Mouse (Mus musculus): Measurements from ENCODE around the gene Zdhhc18. TPM values are rescaled to one million over a fixed set of nuclear protein-coding genes. Genes with fewer than 3 reads are reported as not detected.

Gene Zdhhc18
- polyA plus RNA-seq (2015; fragmentation: Nextera tagmentation; extraction: Ambion mirVana), result 4.3 and 7.0 TPM in 2 replicates

- no peak within 1 kb of the TSS for H3K9ac ChIP-seq (replicated peaks)
- ATAC-seq (ENCODE audit: low FRiP score), result no peak
- H3K4me1 ChIP-seq, result 0 out of 2 replicates have a peak, but pooled peaks cover 2% of the 10 kb centered on the region
- H3K4me2 ChIP-seq, result peak within 1 kb of the TSS; percentile 50
- H3K9me3 ChIP-seq (replicated peaks), result no peaks in the 10 kb centered on the region
- 38% methylated on average over 7 of the region's 7 CpGs for WGBS
- peak within 1 kb of the TSS; percentile 24 for H3K4me3 ChIP-seq (replicated peaks)
- no peaks in the 10 kb centered on the region for H3K27me3 ChIP-seq (replicated peaks)
- H3K36me3 ChIP-seq, result no peaks in the 10 kb centered on the region
- 0 out of 2 replicates have a peak within 1 kb of the TSS, but pooled peaks have one; percentile 45 for H3K27ac ChIP-seq (replicated peaks)
Observed at GRCm38 (mm10) chr4:133649989-133650699, at the start of gene Zdhhc18. Gene Zdhhc18 (minus strand): TSS chr4:133650154.

GRCm38 (mm10) chr4:133695363-133695762 lies 45.4 kb upstream of the Zdhhc18 start:
- ATAC-seq (ENCODE audit: low FRiP score), result no peak
- H3K36me3 ChIP-seq, result peaks cover 61% of the 10 kb centered on the region
- H3K4me2 ChIP-seq, result no peak overlapping the region
- H3K4me1 ChIP-seq, result peaks cover 13% of the 10 kb centered on the region
- H3K9me3 ChIP-seq (replicated peaks), result no peaks in the 10 kb centered on the region
- 78% methylated on average over 3 of the region's 3 CpGs for WGBS
- H3K4me3 ChIP-seq (replicated peaks), result no peak overlapping the region
- no peak overlapping the region for H3K27ac ChIP-seq (replicated peaks)
- no peak overlapping the region for H3K9ac ChIP-seq (replicated peaks)
- no peaks in the 10 kb centered on the region for H3K27me3 ChIP-seq (replicated peaks)

- H3K27me3 ChIP-seq (replicated peaks), result no peaks in the 10 kb centered on the region
- 0 out of 2 replicates have a peak overlapping the region, but pooled peaks have one; percentile 24 for H3K27ac ChIP-seq (replicated peaks)
- H3K36me3 ChIP-seq, result peaks cover 98% of the 10 kb centered on the region
- no peak overlapping the region for H3K9ac ChIP-seq (replicated peaks)
- WGBS, result 20% methylated on average over 5 of the region's 5 CpGs
- ATAC-seq (ENCODE audit: low FRiP score), result no peak
- H3K4me1 ChIP-seq, result peaks cover 17% of the 10 kb centered on the region
- H3K9me3 ChIP-seq (replicated peaks), result no peaks in the 10 kb centered on the region
- no peak overlapping the region for H3K4me2 ChIP-seq
- no peak overlapping the region for H3K4me3 ChIP-seq (replicated peaks)
Observed at GRCm38 (mm10) chr4:133690252-133690651, 40.3 kb upstream of the Zdhhc18 start.

GRCm38 (mm10) chr4:133688417-133689067 lies 38.6 kb upstream of the Zdhhc18 start:
- Histone ChIP-seq H3K9ac (replicated peaks) (no peak overlapping the region), H3K27ac (replicated peaks) (no peak overlapping the region), H3K4me3 (replicated peaks) (no peak overlapping the region), H3K9me3 (replicated peaks) (no peaks in the 10 kb centered on the region), H3K4me2 (no peak overlapping the region), H3K4me1 (peaks cover 17% of the 10 kb centered on the region), H3K27me3 (replicated peaks) (no peaks in the 10 kb centered on the region), H3K36me3 (peaks cover 98% of the 10 kb centered on the region)
- WGBS, result 45% methylated on average over 7 of the region's 7 CpGs
- ATAC-seq (ENCODE audit: low FRiP score), result peak; percentile 55; the same call in 1 of the 2 replicates

GRCm38 (mm10) chr4:133687126-133687525 lies 37.2 kb upstream of the Zdhhc18 start:
- no peaks in the 10 kb centered on the region for H3K9me3 ChIP-seq (replicated peaks)
- no peak for ATAC-seq (ENCODE audit: low FRiP score)
- H3K27me3 ChIP-seq (replicated peaks), result no peaks in the 10 kb centered on the region
- no peak overlapping the region for H3K4me2 ChIP-seq
- no peak overlapping the region for H3K9ac ChIP-seq (replicated peaks)
- peaks cover 95% of the 10 kb centered on the region for H3K36me3 ChIP-seq
- 86% methylated on average over 5 of the region's 5 CpGs for WGBS
- H3K4me3 ChIP-seq (replicated peaks), result no peak overlapping the region
- H3K27ac ChIP-seq (replicated peaks), result no peak overlapping the region
- peaks cover 17% of the 10 kb centered on the region for H3K4me1 ChIP-seq

GRCm38 (mm10) chr4:133686512-133686911 lies 36.6 kb upstream of the Zdhhc18 start:
- H3K27ac ChIP-seq (replicated peaks), result no peak overlapping the region
- H3K9ac ChIP-seq (replicated peaks), result no peak overlapping the region
- no peaks in the 10 kb centered on the region for H3K27me3 ChIP-seq (replicated peaks)
- no peak overlapping the region for H3K4me2 ChIP-seq
- 89% methylated on average over 11 of the region's 11 CpGs for WGBS
- H3K9me3 ChIP-seq (replicated peaks), result no peaks in the 10 kb centered on the region
- no peak overlapping the region for H3K4me3 ChIP-seq (replicated peaks)
- H3K4me1 ChIP-seq, result peaks cover 17% of the 10 kb centered on the region
- ATAC-seq (ENCODE audit: low FRiP score), result no peak
- H3K36me3 ChIP-seq, result peaks cover 95% of the 10 kb centered on the region

- H3K27ac ChIP-seq (replicated peaks), result no peak overlapping the region; the same call in 1 of the 2 replicates
- ATAC-seq (ENCODE audit: low FRiP score), result no peak
- H3K9ac ChIP-seq (replicated peaks), result no peak overlapping the region
- 83% methylated on average over 14 of the region's 14 CpGs for WGBS
- no peak overlapping the region for H3K4me3 ChIP-seq (replicated peaks)
- no peaks in the 10 kb centered on the region for H3K27me3 ChIP-seq (replicated peaks)
- H3K4me2 ChIP-seq, result no peak overlapping the region
- H3K36me3 ChIP-seq, result peaks cover 61% of the 10 kb centered on the region
- H3K4me1 ChIP-seq, result peaks cover 10% of the 10 kb centered on the region
- no peaks in the 10 kb centered on the region for H3K9me3 ChIP-seq (replicated peaks)
Observed at GRCm38 (mm10) chr4:133680206-133680786, 30.3 kb upstream of the Zdhhc18 start.

GRCm38 (mm10) chr4:133679629-133680028 lies 29.7 kb upstream of the Zdhhc18 start:
- Histone ChIP-seq H3K9ac (replicated peaks) (no peak overlapping the region), H3K27me3 (replicated peaks) (no peaks in the 10 kb centered on the region), H3K36me3 (peaks cover 55% of the 10 kb centered on the region), H3K4me2 (no peak overlapping the region), H3K9me3 (replicated peaks) (no peaks in the 10 kb centered on the region), H3K27ac (replicated peaks) (no peak overlapping the region), H3K4me1 (peaks cover 11% of the 10 kb centered on the region), H3K4me3 (replicated peaks) (no peak overlapping the region)
- ATAC-seq (ENCODE audit: low FRiP score), result no peak
- 92% methylated on average over 7 of the region's 7 CpGs for WGBS

- Histone ChIP-seq H3K9ac (replicated peaks) (no peak overlapping the region), H3K4me1 (peaks cover 29% of the 10 kb centered on the region), H3K36me3 (peaks cover 34% of the 10 kb centered on the region), H3K27me3 (replicated peaks) (no peaks in the 10 kb centered on the region), H3K9me3 (replicated peaks) (no peaks in the 10 kb centered on the region), H3K4me2 (no peak overlapping the region), H3K27ac (replicated peaks) (peak overlapping the region; percentile 82), H3K4me3 (replicated peaks) (no peak overlapping the region)
- no peak for ATAC-seq (ENCODE audit: low FRiP score)
- WGBS, result 80% methylated on average over 7 of the region's 7 CpGs
Observed at GRCm38 (mm10) chr4:133677266-133677665, 27.3 kb upstream of the Zdhhc18 start.

GRCm38 (mm10) chr4:133676189-133676588 lies 26.2 kb upstream of the Zdhhc18 start:
- Histone ChIP-seq H3K4me2 (no peak overlapping the region), H3K36me3 (peaks cover 23% of the 10 kb centered on the region), H3K4me3 (replicated peaks) (no peak overlapping the region), H3K27ac (replicated peaks) (peak overlapping the region; percentile 82), H3K4me1 (peaks cover 39% of the 10 kb centered on the region), H3K9ac (replicated peaks) (no peak overlapping the region), H3K9me3 (replicated peaks) (no peaks in the 10 kb centered on the region), H3K27me3 (replicated peaks) (no peaks in the 10 kb centered on the region)
- 19% methylated on average over 3 of the region's 3 CpGs for WGBS
- no peak for ATAC-seq (ENCODE audit: low FRiP score)

- Histone ChIP-seq H3K4me2 (no peak overlapping the region), H3K27ac (replicated peaks) (peak overlapping the region; percentile 82), H3K36me3 (peaks cover 17% of the 10 kb centered on the region), H3K4me3 (replicated peaks) (no peak overlapping the region), H3K4me1 (peaks cover 45% of the 10 kb centered on the region), H3K27me3 (replicated peaks) (no peaks in the 10 kb centered on the region), H3K9ac (replicated peaks) (no peak overlapping the region), H3K9me3 (replicated peaks) (no peaks in the 10 kb centered on the region)
- peak; percentile 24; the same call in 1 of the 2 replicates for ATAC-seq (ENCODE audit: low FRiP score)
- WGBS, result 3% methylated on average over 5 of the region's 5 CpGs
Observed at GRCm38 (mm10) chr4:133675594-133676016, 25.7 kb upstream of the Zdhhc18 start.

Data from neural tube, embryonic 15.5 days (tissue).